Mouse (Mus musculus): ENCODE data around the gene Vmn2r44. TPM values are rescaled to one million over a fixed set of nuclear protein-coding genes. Genes with fewer than 3 reads are reported as not detected.
"Not testable (repeated sequence)": the region's sequence is repeated elsewhere in the genome, so short reads cannot be mapped to it uniquely, and the experiment has no call there.

The Vmn2r44 gene
- polyA plus RNA-seq (2012; fragmentation: generic; extraction: Trizol): not detected
- long read RNA-seq, experiment 1: 0 reads
- long read RNA-seq, experiment 2: 0 reads

DNA sequence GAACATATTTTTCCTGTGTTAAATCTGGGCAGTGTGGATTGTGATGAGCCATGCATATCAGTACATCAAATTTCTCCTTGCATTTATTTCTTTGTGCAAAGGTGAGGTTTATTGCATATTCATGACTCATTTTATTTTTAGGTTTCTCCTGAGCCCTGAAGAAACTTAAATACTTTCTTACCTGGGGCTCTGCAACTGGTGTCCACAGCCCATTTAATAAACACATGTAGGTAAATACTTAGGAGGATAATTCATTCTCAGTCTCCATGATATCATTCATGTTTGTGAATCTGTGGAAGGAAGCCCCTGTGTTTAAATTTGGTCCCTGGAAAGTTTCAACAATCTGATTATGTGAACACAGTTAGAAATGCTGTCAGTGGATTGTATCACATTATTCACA is at the start of gene Vmn2r44:
Gene Vmn2r44 (minus strand): TSS at position 101 of the 400 bp plus-strand sequence.
- H3K27me3 ChIP-seq (ENCODE audit: control insufficient read depth, insufficient read depth, insufficient read length); H3K36me3 ChIP-seq (ENCODE audit: control insufficient read depth, insufficient read depth); H3K79me3 ChIP-seq (ENCODE audit: low read depth); H3K79me2 ChIP-seq (ENCODE audit: control insufficient read depth, insufficient read depth); H3K4me3 ChIP-seq (ENCODE audit: insufficient read depth, poor library complexity, severe bottlenecking); H3ac ChIP-seq (ENCODE audit: control insufficient read depth, insufficient read length, low read depth): not testable (repeated sequence)

DNA sequence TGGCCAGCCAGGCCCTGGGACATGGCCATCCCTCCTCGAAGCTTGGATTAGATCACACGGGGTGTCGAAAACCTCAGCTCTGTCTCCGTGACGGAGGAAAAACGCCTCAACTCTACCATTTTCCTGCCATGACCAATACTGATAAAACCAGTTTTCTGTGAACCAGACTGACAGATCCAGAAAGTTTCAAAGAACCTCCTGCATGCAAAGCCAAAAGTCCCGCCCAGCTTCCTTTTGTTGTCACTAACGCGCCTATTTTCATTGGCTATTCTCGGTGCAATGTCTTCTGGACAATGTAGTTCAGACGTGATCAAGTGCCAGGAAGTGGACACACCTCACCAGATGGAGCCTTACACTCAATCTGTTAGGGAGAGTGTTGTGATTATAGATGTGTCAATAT is 25.3 kb downstream of the Vmn2r44 start:
- not testable (repeated sequence) for H3K79me3 ChIP-seq (ENCODE audit: low read depth); H3ac ChIP-seq (ENCODE audit: control insufficient read depth, insufficient read length, low read depth); H3K27me3 ChIP-seq (ENCODE audit: control insufficient read depth, insufficient read depth, insufficient read length); H3K79me2 ChIP-seq (ENCODE audit: control insufficient read depth, insufficient read depth); H3K4me3 ChIP-seq (ENCODE audit: insufficient read depth, poor library complexity, severe bottlenecking); H3K36me3 ChIP-seq (ENCODE audit: control insufficient read depth, insufficient read depth)

Other genes with a start within 250 kb of the Vmn2r44 start
- gene Vmn2r41, start 221.7 kb downstream of the Vmn2r44 start, polyA plus RNA-seq (2012; fragmentation: generic; extraction: Trizol): not detected
- not detected for gene Vmn2r42, start 183.0 kb downstream of the Vmn2r44 start, polyA plus RNA-seq (2012; fragmentation: generic; extraction: Trizol)
- not detected for gene Vmn2r43, start 122.7 kb downstream of the Vmn2r44 start, polyA plus RNA-seq (2012; fragmentation: generic; extraction: Trizol)
- gene Vmn2r45, start 105.7 kb upstream of the Vmn2r44 start, polyA plus RNA-seq (2012; fragmentation: generic; extraction: Trizol): not detected

Measured in C2C12 (cell line).